ENCODE assay signal across 8 mouse cellular contexts in genomic region chrX:49287700-49288563, GRCm38 (mm10). TPM values are rescaled to one million over a fixed set of nuclear protein-coding genes. Genes with fewer than 3 reads are reported as not detected.
DNase-seq lines count a peak whose midpoint lies in the region; ATAC-seq and TF ChIP-seq lines count a peak whose summit lies in the region.

TSS of gene Enox2 (minus strand) at chrX:49288259.

- TF ChIP-seq POLR2A in bone marrow macrophage, adult 2 months (IDR thresholded peaks at IDR 0.05; ENCODE audit: borderline replicate concordance, low read depth, low read length) = no peak
- TF ChIP-seq POLR2A in embryonic fibroblast, embryonic 13.5 days (IDR thresholded peaks at IDR 0.05; ENCODE audit: low read depth, low read length) = peak; percentile 91

- no peak within 1 kb of the TSS for H3K27ac ChIP-seq in bone marrow macrophage, adult 2 months (ENCODE audit: insufficient read depth, low read depth, low read length)
- no peak within 1 kb of the TSS; the same call in 1 of the 2 replicates for H3K27ac ChIP-seq in embryonic fibroblast, embryonic 13.5 days (ENCODE audit: insufficient read depth, low read length)
- H3K27ac ChIP-seq in kidney, embryonic 14.5 days (ENCODE audit: low read depth, low read length) = peak within 1 kb of the TSS; percentile 79; the same call in 1 of the 2 replicates
- H3K27ac ChIP-seq in limb, embryonic 15.5 days = peak within 1 kb of the TSS; percentile 84

- H3K9me3 ChIP-seq in kidney, embryonic 14.5 days (ENCODE audit: control insufficient read depth, low read length) = no peaks in the 10 kb centered on the region
- H3K9me3 ChIP-seq in limb, embryonic 15.5 days = no peaks in the 10 kb centered on the region

- no peaks in the 10 kb centered on the region for H3K27me3 ChIP-seq in kidney, embryonic 14.5 days (ENCODE audit: control insufficient read depth, insufficient read depth, low read length)
- H3K27me3 ChIP-seq in limb, embryonic 15.5 days = no peaks in the 10 kb centered on the region

- ATAC-seq in kidney, embryonic 14.5 days (ENCODE audit: low FRiP score, low TSS enrichment) = peak; percentile 100
- ATAC-seq in limb, embryonic 15.5 days (ENCODE audit: insufficient number of reproducible peaks, low FRiP score, low TSS enrichment, low read depth) = peak; percentile 100

- no peak within 1 kb of the TSS for H3K4me3 ChIP-seq in bone marrow macrophage, adult 2 months (ENCODE audit: insufficient read depth, low read length)
- H3K4me3 ChIP-seq in embryonic fibroblast, embryonic 13.5 days (ENCODE audit: insufficient read depth, low read length) = peak within 1 kb of the TSS; percentile 82
- H3K4me3 ChIP-seq in kidney, embryonic 14.5 days (ENCODE audit: low read length) = peak within 1 kb of the TSS; percentile 51
- peak within 1 kb of the TSS; percentile 57 for H3K4me3 ChIP-seq in limb, embryonic 15.5 days

- peak within 1 kb of the TSS; percentile 60 for H3K9ac ChIP-seq in kidney, embryonic 14.5 days (ENCODE audit: low read depth, low read length)
- H3K9ac ChIP-seq in limb, embryonic 15.5 days = peak within 1 kb of the TSS; percentile 47

- peak; percentile 95 for DNase-seq in 416B (ENCODE audit: low read depth)
- DNase-seq in heart, adult 9 months (ENCODE audit: low spot score in 2 of 2) = peak; percentile 91 to 95
- DNase-seq in monocyte, adult 2 months (ENCODE audit: low read depth in 1 of 2, low spot score in 2 of 2) = peak; percentile 45 to 49
- DNase-seq in spleen, postnatal 36 days (ENCODE audit: low spot score in 2 of 2) = peak; percentile 77 to 80

- WGBS in kidney, embryonic 14.5 days = 23% methylated on average over 20 of the region's 26 CpGs
- 17% methylated on average over 26 of the region's 26 CpGs for WGBS in limb, embryonic 15.5 days

- no peak for TF ChIP-seq CTCF in bone marrow macrophage, adult 2 months (IDR thresholded peaks at IDR 0.05; ENCODE audit: low read depth, low read length)
- no peak for TF ChIP-seq CTCF in embryonic fibroblast, embryonic 13.5 days (IDR thresholded peaks at IDR 0.05; ENCODE audit: borderline replicate concordance, insufficient read depth, low read length)

- peak within 1 kb of the TSS; percentile 38 for H3K4me2 ChIP-seq in kidney, embryonic 14.5 days (replicated peaks; ENCODE audit: low read depth, low read length)
- peak within 1 kb of the TSS; percentile 41 for H3K4me2 ChIP-seq in limb, embryonic 15.5 days

- no peaks in the 10 kb centered on the region for H3K36me3 ChIP-seq in kidney, embryonic 14.5 days (ENCODE audit: control insufficient read depth, insufficient read depth, low read length)
- H3K36me3 ChIP-seq in limb, embryonic 15.5 days = no peaks in the 10 kb centered on the region

- no peaks in the 10 kb centered on the region for H3K4me1 ChIP-seq in bone marrow macrophage, adult 2 months (ENCODE audit: control insufficient read depth, insufficient read depth, low read length)
- no peaks in the 10 kb centered on the region for H3K4me1 ChIP-seq in embryonic fibroblast, embryonic 13.5 days (ENCODE audit: control insufficient read depth, insufficient read depth, low read length)
- H3K4me1 ChIP-seq in kidney, embryonic 14.5 days (ENCODE audit: control insufficient read depth, insufficient read depth, low read length) = no peaks in the 10 kb centered on the region
- H3K4me1 ChIP-seq in limb, embryonic 15.5 days = no peaks in the 10 kb centered on the region

RNA-seq across cellular contexts. Expression of gene Enox2, which starts in this region (rescaled TPM):
- 24.1 and 24.9 TPM in 2 replicates for polyA plus RNA-seq in bone marrow macrophage, adult 2 months (2012; ENCODE audit: insufficient read depth, insufficient read length, missing spikeins)
- polyA plus RNA-seq in embryonic fibroblast, embryonic 13.5 days (2011; ENCODE audit: insufficient read length, low read depth, missing spikeins) = 6.4 TPM in 2 replicates
- polyA plus RNA-seq in kidney, embryonic 14.5 days (2014; fragmentation: Nextera tagmentation; extraction: Ambion mirVana) = 6.6 and 8.2 TPM in 2 replicates
- polyA plus RNA-seq in limb, embryonic 15.5 days (2015; fragmentation: Nextera tagmentation; extraction: Ambion mirVana) = 5.7 and 6.1 TPM in 2 replicates

Comparison
In these comparisons a context has a peak if more than half of its experiments do, and no peak if none do; other contexts are left out.
1. H3K27ac ChIP-seq: peak in kidney, embryonic 14.5 days (single experiment) and limb, embryonic 15.5 days (single experiment); none in bone marrow macrophage, adult 2 months (single experiment) and embryonic fibroblast, embryonic 13.5 days (single experiment).
2. Peak in every context shown above with its lines, with median percentiles within 50 percentile points of each other: DNase-seq.